Mouse (Mus musculus) ES-Bruce4 (cell line): ENCODE measurements around the gene Uap1l1.

Source experiments
- CTCF ChIP-seq: IDR thresholded peaks from one replicate; pipeline ENCODE4 v1.8.1; 2011; ENCODE audit warnings: low read depth, low read length
- EP300 ChIP-seq: IDR thresholded peaks from 2 replicates; pipeline ENCODE4 v1.6.1; 2011; ENCODE audit warnings: low read depth, low read length; ENCODE audit not compliant: insufficient read depth

DNA sequence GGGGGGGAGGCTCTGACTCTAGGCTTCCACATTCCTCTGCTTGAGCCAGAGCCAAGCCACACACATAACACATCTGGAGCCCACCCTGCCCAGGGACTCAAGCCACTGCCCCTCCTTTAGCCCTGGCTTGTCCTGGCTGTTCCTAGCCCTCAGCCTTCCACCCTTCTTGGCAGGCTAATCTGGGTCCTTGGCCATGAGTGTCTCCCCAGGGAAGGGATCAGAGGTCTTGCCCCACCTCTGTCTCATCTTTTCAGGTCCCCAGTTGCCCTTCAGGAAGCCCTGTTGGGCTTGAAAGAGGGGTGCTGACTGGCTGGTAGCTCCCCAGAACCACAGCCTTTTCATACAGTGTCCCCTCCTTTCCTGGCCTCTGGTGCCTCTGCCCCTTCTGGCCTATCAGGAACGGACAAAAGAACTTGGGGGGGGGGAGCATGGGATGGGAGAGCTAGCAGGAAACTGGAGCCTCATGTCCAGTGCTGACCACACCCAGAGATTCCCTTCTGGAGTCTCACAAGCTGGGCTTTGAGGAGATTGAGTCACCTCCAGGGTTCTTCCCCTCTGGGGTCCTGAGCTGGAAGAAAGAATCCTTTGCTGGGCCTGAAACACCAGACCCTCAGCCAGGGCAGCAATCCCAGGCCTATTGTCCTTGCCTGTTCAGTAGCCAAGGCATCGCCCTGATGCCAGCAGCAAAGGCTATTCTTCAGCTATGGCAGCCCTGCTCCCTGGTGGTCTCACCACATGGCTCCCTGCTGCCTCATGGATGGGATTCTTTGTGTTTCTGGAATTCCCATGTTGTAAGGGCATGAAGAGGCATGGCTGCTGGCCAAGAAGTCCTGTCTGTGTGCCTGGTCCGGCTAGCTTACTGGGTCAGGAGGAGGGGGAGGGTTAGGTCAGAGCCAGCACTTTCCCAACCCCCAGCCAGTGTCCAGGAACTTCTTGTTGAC, 29.1 kb upstream of the Uap1l1 start:
- TF ChIP-seq CTCF (no peak), EP300 (no peak)
